Mouse (Mus musculus) hindbrain, embryonic 13.5 days (tissue): ENCODE measurements around the gene March5. TPM values are rescaled to one million over a fixed set of nuclear protein-coding genes. Genes with fewer than 3 reads are reported as not detected.
A peak's percentile ranks its signal among the peaks of the same experiment; 100 is the strongest.

Experiments used
- ATAC-seq: fragments of 200-750 bp; cut with Nextera tagmentation; 2 replicates; pipeline ENCODE4 v1.8.0; 2017; ENCODE audit warnings: moderate TSS enrichment; ENCODE audit not compliant: low FRiP score
- H3K27ac ChIP-seq: fragments of 300-500 bp; sonication (generic); 2 replicates; pipeline ENCODE4 v1.5.1; 2015; ENCODE audit warnings: inconsistent platforms, mild to moderate bottlenecking, moderate library complexity
- H3K27me3 ChIP-seq: fragments of 300-500 bp; sonication (generic); 2 replicates; pipeline ENCODE4 v1.6.1; 2015; ENCODE audit warnings: mild to moderate bottlenecking, inconsistent platforms
- H3K36me3 ChIP-seq: fragments of 300-500 bp; sonication (generic); 2 replicates; pipeline ENCODE4 v1.6.1; 2015; ENCODE audit warnings: mild to moderate bottlenecking, inconsistent platforms
- H3K4me1 ChIP-seq: fragments of 300-500 bp; sonication (generic); replicated peaks from 2 replicates; pipeline ENCODE4 v1.6.1; 2015; ENCODE audit warnings: inconsistent platforms
- H3K4me2 ChIP-seq: fragments of 300-500 bp; sonication (generic); 2 replicates; pipeline ENCODE4 v1.6.1; 2015; ENCODE audit warnings: inconsistent platforms, mild to moderate bottlenecking, moderate library complexity
- H3K4me3 ChIP-seq: fragments of 300-500 bp; sonication (generic); 2 replicates; pipeline ENCODE4 v1.5.1; 2015; ENCODE audit warnings: mild to moderate bottlenecking, inconsistent platforms
- H3K9ac ChIP-seq: fragments of 300-500 bp; sonication (generic); 2 replicates; pipeline ENCODE4 v1.6.1; 2015; ENCODE audit warnings: mild to moderate bottlenecking, inconsistent platforms
- H3K9me3 ChIP-seq: fragments of 300-500 bp; sonication (generic); 2 replicates; pipeline ENCODE4 v1.6.1; 2016; ENCODE audit warnings: inconsistent platforms
- WGBS: fragments of 180-500 bp; shearing (Covaris S2); methylation state at CpG from one replicate; pipeline ENCODE4 v1.1.7; 2015; 5-methylcytosine and 5-hydroxymethylcytosine counted together
- polyA plus RNA-seq: library from polyadenylated mRNA; unstranded; fragments of >200 nt; fragmentation: Nextera tagmentation; extraction: Ambion mirVana; gene quantifications from 2 replicates; pipeline ENCODE4 v1.2.1, GENCODE M21; 2015

The March5 gene
- polyA plus RNA-seq, 1 experiment from 2014 or later, result 114 TPM

- H3K9me3 ChIP-seq, result no peaks in the 10 kb centered on the region
- no peak overlapping the region for H3K9ac ChIP-seq
- H3K27ac ChIP-seq, result no peak overlapping the region
- 80% methylated on average over 3 of the region's 3 CpGs for WGBS
- ATAC-seq, result no peak
- no peaks in the 10 kb centered on the region for H3K36me3 ChIP-seq
- H3K4me3 ChIP-seq, result no peak overlapping the region
- no peaks in the 10 kb centered on the region for H3K4me1 ChIP-seq
- H3K4me2 ChIP-seq, result no peak overlapping the region
- no peaks in the 10 kb centered on the region for H3K27me3 ChIP-seq
Observed at GRCm38 (mm10) chr19:37248199-37248598, 40.9 kb downstream of the March5 start.

- Histone ChIP-seq H3K9ac (no peak overlapping the region), H3K4me1 (no peaks in the 10 kb centered on the region), H3K27ac (no peak overlapping the region), H3K27me3 (no peaks in the 10 kb centered on the region), H3K9me3 (no peaks in the 10 kb centered on the region), H3K4me3 (no peak overlapping the region), H3K36me3 (no peaks in the 10 kb centered on the region), H3K4me2 (no peak overlapping the region)
- ATAC-seq, result no peak
- WGBS, result 66% methylated on average over 6 of the region's 6 CpGs
Observed at GRCm38 (mm10) chr19:37252104-37252503, 44.8 kb downstream of the March5 start.

GRCm38 (mm10) chr19:37255321-37255720 is 48.0 kb downstream of the March5 start:
- H3K9ac ChIP-seq, result no peak overlapping the region
- no peaks in the 10 kb centered on the region for H3K9me3 ChIP-seq
- no peaks in the 10 kb centered on the region for H3K27me3 ChIP-seq
- 93% methylated on average over 9 of the region's 9 CpGs for WGBS
- H3K36me3 ChIP-seq, result no peaks in the 10 kb centered on the region
- no peak for ATAC-seq
- no peaks in the 10 kb centered on the region for H3K4me1 ChIP-seq
- no peak overlapping the region for H3K4me2 ChIP-seq
- no peak overlapping the region for H3K4me3 ChIP-seq
- no peak overlapping the region for H3K27ac ChIP-seq

- Histone ChIP-seq H3K9me3 (no peaks in the 10 kb centered on the region), H3K9ac (no peak overlapping the region), H3K27me3 (no peaks in the 10 kb centered on the region), H3K27ac (no peak overlapping the region), H3K4me3 (no peak overlapping the region), H3K36me3 (no peaks in the 10 kb centered on the region), H3K4me1 (peaks cover 14% of the 10 kb centered on the region; the same call in 1 of the 2 replicates), H3K4me2 (no peak overlapping the region)
- WGBS, result 74% methylated on average over 4 of the region's 4 CpGs
- ATAC-seq, result no peak
Observed at GRCm38 (mm10) chr19:37262389-37262788, 55.0 kb downstream of the March5 start.

GRCm38 (mm10) chr19:37263566-37263942 is 56.2 kb downstream of the March5 start:
- 68% methylated on average over 8 of the region's 8 CpGs for WGBS
- Histone ChIP-seq H3K4me2 (no peak overlapping the region), H3K9me3 (no peaks in the 10 kb centered on the region), H3K9ac (no peak overlapping the region), H3K4me3 (no peak overlapping the region), H3K27me3 (no peaks in the 10 kb centered on the region), H3K4me1 (peaks cover 14% of the 10 kb centered on the region; the same call in 1 of the 2 replicates), H3K36me3 (peaks cover 5% of the 10 kb centered on the region; the same call in 1 of the 2 replicates), H3K27ac (no peak overlapping the region; the same call in 1 of the 2 replicates)
- ATAC-seq, result no peak

- no peaks in the 10 kb centered on the region for H3K9me3 ChIP-seq
- H3K9ac ChIP-seq, result no peak overlapping the region
- H3K27ac ChIP-seq, result peak overlapping the region; percentile 25
- peaks cover 11% of the 10 kb centered on the region for H3K36me3 ChIP-seq
- H3K4me3 ChIP-seq, result no peak overlapping the region
- H3K27me3 ChIP-seq, result no peaks in the 10 kb centered on the region
- 46% methylated on average over 23 of the region's 23 CpGs for WGBS
- ATAC-seq, result peak; percentile 56; the same call in 1 of the 2 replicates
- peak overlapping the region; percentile 14; the same call in 1 of the 2 replicates for H3K4me2 ChIP-seq
- H3K4me1 ChIP-seq, result peaks cover 14% of the 10 kb centered on the region; the same call in 1 of the 2 replicates
Observed at GRCm38 (mm10) chr19:37263943-37264897, 56.9 kb downstream of the March5 start.

GRCm38 (mm10) chr19:37265333-37266103 is 58.2 kb downstream of the March5 start:
- Histone ChIP-seq H3K27ac (no peak overlapping the region), H3K4me1 (peaks cover 14% of the 10 kb centered on the region; the same call in 1 of the 2 replicates), H3K9me3 (no peaks in the 10 kb centered on the region), H3K9ac (no peak overlapping the region), H3K4me3 (no peak overlapping the region), H3K36me3 (peaks cover 14% of the 10 kb centered on the region), H3K4me2 (no peak overlapping the region), H3K27me3 (no peaks in the 10 kb centered on the region)
- peak; percentile 71 for ATAC-seq
- WGBS, result 37% methylated on average over 10 of the region's 10 CpGs

GRCm38 (mm10) chr19:37269106-37269505 is 61.8 kb downstream of the March5 start:
- Histone ChIP-seq H3K27ac (no peak overlapping the region), H3K4me3 (no peak overlapping the region), H3K9me3 (no peaks in the 10 kb centered on the region), H3K9ac (no peak overlapping the region), H3K27me3 (no peaks in the 10 kb centered on the region), H3K36me3 (peaks cover 21% of the 10 kb centered on the region), H3K4me2 (no peak overlapping the region), H3K4me1 (peaks cover 7% of the 10 kb centered on the region; the same call in 1 of the 2 replicates)
- ATAC-seq, result no peak
- 90% methylated on average over 16 of the region's 16 CpGs for WGBS

Other genes with a start within 250 kb of the March5 start
- 11.4 TPM in 2 replicates for gene Cpeb3, start 1.1 kb downstream of the March5 start, polyA plus RNA-seq
- 35.3 and 35.7 TPM in 2 replicates for gene Ide, start 130.3 kb downstream of the March5 start, polyA plus RNA-seq
- 13.5 and 14.3 TPM in 2 replicates for gene Kif11, start 168.9 kb downstream of the March5 start, polyA plus RNA-seq
- gene Hhex, start 227.3 kb downstream of the March5 start, polyA plus RNA-seq, result 6.7 and 7.2 TPM in 2 replicates